Mouse (Mus musculus): ENCODE measurements around the gene P2rx3. TPM values are rescaled to one million over a fixed set of nuclear protein-coding genes. Genes with fewer than 3 reads are reported as not detected.

P2rx3 gene
- polyA plus RNA-seq, 1 experiment: 1.6 TPM

DNA sequence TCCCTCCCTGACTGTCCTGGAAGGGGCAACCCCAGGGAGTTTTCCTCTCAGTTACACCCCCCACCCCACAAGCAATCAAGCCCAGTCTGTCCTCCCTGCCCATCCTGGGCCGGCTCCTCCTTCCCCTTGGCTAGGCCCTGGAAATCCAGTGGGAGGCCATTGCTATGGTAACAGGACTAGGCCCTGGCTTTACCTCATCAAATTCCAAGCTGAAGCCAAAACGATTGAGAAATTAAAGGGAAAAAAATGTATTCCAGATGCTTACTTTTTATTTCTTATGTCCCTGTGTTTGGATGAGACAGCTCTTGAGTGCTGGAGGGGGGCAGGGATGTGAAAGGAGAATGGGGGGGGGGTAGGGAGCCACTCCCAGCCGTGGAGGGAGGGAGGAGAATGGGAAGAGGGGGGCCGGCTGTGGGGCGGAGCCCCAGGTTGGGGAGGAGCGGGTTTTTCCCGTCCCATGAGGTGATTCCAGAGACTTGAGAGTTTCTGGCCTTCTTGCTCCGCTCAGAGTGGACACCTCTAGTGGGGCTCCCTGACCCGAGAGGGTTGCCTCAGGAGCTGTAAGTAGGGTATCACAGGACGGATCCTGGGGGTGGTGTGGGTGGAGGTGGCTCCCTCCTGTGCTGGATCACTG lies 12.9 kb upstream of the P2rx3 start:
- Histone ChIP-seq H3K27me3 (ENCODE audit: control insufficient read depth, insufficient read depth, low read length) (no peaks in the 10 kb centered on the region), H3K4me3 (replicated peaks; ENCODE audit: insufficient read depth, low read depth, low read length) (no peak overlapping the region), H3K4me1 (ENCODE audit: control insufficient read depth, insufficient read depth, low read length) (peaks cover 6% of the 10 kb centered on the region; the same call in 1 of the 2 replicates), H3K27ac (ENCODE audit: insufficient read depth, low read length) (0 out of 2 replicates have a peak overlapping the region, but pooled peaks have one; percentile 1)
- WGBS: 16% methylated on average over 10 of the region's 10 CpGs
- DNase-seq: peak in 1 of 2 experiments; percentile 40
- no peak for TF ChIP-seq POLR2A (IDR thresholded peaks at IDR 0.05; ENCODE audit: borderline replicate concordance, insufficient read depth, low read length)
- TF ChIP-seq CTCF (IDR thresholded peaks at IDR 0.05; ENCODE audit: borderline replicate concordance, insufficient read depth, low read depth, low read length): no peak

DNA sequence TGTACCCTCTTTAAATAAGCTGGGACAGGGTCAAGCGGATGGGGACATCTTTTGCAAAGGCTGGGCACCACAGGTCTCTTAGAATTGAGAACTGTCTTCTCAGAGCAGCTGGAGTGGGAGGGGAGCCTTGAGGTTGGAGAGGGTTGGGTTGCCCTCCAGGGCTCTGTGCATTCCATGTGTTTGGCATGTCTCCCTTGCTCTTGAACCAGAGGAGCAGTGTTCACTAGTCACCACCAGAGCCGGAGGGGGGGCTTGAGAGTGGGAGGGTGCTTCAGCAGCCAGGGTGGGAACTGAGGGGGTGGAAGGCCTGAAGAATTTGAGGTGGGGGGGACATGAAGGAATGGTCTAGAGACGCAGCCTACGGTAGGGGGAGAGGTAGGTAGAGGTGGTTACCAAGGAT lies 12.0 kb upstream of the P2rx3 start:
- Histone ChIP-seq H3K27me3 (ENCODE audit: control insufficient read depth, insufficient read depth, low read length) (no peaks in the 10 kb centered on the region), H3K4me1 (ENCODE audit: control insufficient read depth, insufficient read depth, low read length) (peaks cover 6% of the 10 kb centered on the region; the same call in 1 of the 2 replicates), H3K4me3 (replicated peaks; ENCODE audit: insufficient read depth, low read depth, low read length) (no peak overlapping the region), H3K27ac (ENCODE audit: insufficient read depth, low read length) (no peak overlapping the region)
- DNase-seq: no peak
- TF ChIP-seq POLR2A (IDR thresholded peaks at IDR 0.05; ENCODE audit: borderline replicate concordance, insufficient read depth, low read length) (no peak), CTCF (IDR thresholded peaks at IDR 0.05; ENCODE audit: borderline replicate concordance, insufficient read depth, low read depth, low read length) (no peak)
- 57% methylated on average over 4 of the region's 4 CpGs for WGBS

DNA sequence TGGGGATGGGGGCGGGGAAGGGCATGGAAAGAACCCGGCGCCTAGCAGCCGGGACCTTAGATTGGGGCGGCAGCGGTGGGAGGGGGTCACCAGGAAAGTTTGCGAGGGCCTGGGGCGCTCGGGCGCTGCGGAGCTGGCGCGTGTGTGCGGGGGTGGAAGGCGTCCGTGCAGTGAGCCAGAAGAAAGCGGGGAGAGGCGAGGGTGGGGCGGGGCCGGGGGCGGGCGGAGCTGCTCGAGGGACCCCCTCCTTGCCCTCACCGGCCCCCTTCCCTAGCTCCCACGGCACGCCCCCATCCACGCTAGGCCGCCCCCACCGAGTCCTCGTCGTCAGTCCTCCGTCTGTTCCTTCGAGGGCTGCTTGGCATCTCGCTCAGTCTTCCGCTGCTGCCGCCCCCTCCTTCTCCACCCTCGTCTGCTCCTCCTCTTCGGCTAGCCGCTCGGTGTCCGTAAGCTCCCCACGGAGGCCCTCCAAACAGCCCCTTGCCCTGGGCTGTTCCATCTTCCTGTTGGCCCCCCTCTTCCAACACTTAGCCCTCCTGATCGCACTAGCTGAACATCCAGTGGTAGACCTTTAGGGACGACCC lies 11.0 kb upstream of the P2rx3 start:
- Histone ChIP-seq H3K27me3 (ENCODE audit: control insufficient read depth, insufficient read depth, low read length) (no peaks in the 10 kb centered on the region), H3K4me1 (ENCODE audit: control insufficient read depth, insufficient read depth, low read length) (peaks cover 6% of the 10 kb centered on the region; the same call in 1 of the 2 replicates), H3K27ac (ENCODE audit: insufficient read depth, low read length) (peak overlapping the region; percentile 18; the same call in 1 of the 2 replicates), H3K4me3 (replicated peaks; ENCODE audit: insufficient read depth, low read depth, low read length) (peak overlapping the region; percentile 60)
- 2% methylated on average over 32 of the region's 44 CpGs for WGBS
- peak; percentile 61 to 65 for DNase-seq
- TF ChIP-seq POLR2A (IDR thresholded peaks at IDR 0.05; ENCODE audit: borderline replicate concordance, insufficient read depth, low read length): no peak
- no peak for TF ChIP-seq CTCF (IDR thresholded peaks at IDR 0.05; ENCODE audit: borderline replicate concordance, insufficient read depth, low read depth, low read length)

DNA sequence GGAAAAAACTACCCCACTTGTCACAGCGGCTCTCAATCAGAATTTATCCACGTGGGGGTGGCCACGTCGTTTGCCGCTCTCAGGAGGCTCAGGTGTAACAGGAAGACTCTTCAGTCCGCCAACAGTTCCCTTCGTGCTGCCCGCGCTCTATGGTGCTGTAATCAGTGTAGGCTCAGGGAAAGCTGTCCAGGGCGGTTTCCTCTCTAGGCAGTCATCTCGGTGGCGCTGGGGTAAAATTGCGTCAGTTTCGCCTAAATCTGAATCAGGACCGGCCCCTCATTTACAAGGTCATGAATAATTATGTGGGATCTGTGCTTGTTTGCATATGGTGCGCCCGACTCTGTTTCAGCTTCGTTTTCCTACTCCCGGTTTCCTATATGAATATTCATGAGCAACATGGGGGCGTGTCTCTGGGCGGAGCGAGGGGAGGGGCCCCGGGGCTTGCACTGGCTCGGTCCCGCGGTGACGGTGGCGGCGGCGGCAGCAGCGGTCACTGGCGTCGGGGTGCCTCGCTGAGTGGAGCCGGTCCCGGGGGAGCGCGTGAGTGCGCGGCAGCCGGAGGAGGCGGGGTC lies 10.4 kb upstream of the P2rx3 start, which contains the start of gene Tnks1bp1:
Tnks1bp1 (plus strand) TSS at position 427 of the 572 bp plus-strand sequence.
- Histone ChIP-seq H3K4me3 (replicated peaks; ENCODE audit: insufficient read depth, low read depth, low read length) (peak within 1 kb of the TSS; percentile 60), H3K4me1 (ENCODE audit: control insufficient read depth, insufficient read depth, low read length) (peaks cover 6% of the 10 kb centered on the region; the same call in 1 of the 2 replicates), H3K27ac (ENCODE audit: insufficient read depth, low read length) (peak within 1 kb of the TSS; percentile 18; the same call in 1 of the 2 replicates), H3K27me3 (ENCODE audit: control insufficient read depth, insufficient read depth, low read length) (no peaks in the 10 kb centered on the region)
- under 1% methylated on average over 42 of the region's 42 CpGs for WGBS
- DNase-seq: peak; percentile 94 to 95
- TF ChIP-seq POLR2A (IDR thresholded peaks at IDR 0.05; ENCODE audit: borderline replicate concordance, insufficient read depth, low read length) (peak; percentile 37; the same call in 1 of the 2 replicates), CTCF (IDR thresholded peaks at IDR 0.05; ENCODE audit: borderline replicate concordance, insufficient read depth, low read depth, low read length) (no peak)

DNA sequence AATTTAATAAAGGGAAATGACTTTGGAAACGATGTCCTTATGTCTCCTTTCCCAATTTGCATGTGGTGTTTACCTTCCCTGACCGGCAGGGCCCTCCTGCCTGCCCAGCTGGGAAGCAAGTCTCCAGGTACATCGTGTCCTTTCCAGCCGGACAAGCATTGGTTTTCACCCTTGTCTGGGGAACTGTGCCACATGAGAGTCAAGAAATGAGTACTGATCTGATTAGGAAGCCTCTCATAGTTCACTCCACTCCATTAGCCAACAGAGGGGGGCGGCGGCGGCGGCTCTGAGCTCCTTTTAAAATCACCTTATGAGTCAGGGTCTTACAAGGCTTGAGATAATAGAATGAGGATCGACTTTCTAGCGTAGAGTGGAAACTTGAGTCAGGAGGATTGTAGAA lies 9.8 kb upstream of the P2rx3 start:
- DNase-seq: no peak
- 37% methylated on average over 10 of the region's 10 CpGs for WGBS
- H3K27ac ChIP-seq (ENCODE audit: insufficient read depth, low read length): no peak overlapping the region
- peaks cover 6% of the 10 kb centered on the region; the same call in 1 of the 2 replicates for H3K4me1 ChIP-seq (ENCODE audit: control insufficient read depth, insufficient read depth, low read length)
- peak overlapping the region; percentile 60 for H3K4me3 ChIP-seq (replicated peaks; ENCODE audit: insufficient read depth, low read depth, low read length)
- TF ChIP-seq POLR2A (IDR thresholded peaks at IDR 0.05; ENCODE audit: borderline replicate concordance, insufficient read depth, low read length) (no peak), CTCF (IDR thresholded peaks at IDR 0.05; ENCODE audit: borderline replicate concordance, insufficient read depth, low read depth, low read length) (no peak)
- H3K27me3 ChIP-seq (ENCODE audit: control insufficient read depth, insufficient read depth, low read length): no peaks in the 10 kb centered on the region

DNA sequence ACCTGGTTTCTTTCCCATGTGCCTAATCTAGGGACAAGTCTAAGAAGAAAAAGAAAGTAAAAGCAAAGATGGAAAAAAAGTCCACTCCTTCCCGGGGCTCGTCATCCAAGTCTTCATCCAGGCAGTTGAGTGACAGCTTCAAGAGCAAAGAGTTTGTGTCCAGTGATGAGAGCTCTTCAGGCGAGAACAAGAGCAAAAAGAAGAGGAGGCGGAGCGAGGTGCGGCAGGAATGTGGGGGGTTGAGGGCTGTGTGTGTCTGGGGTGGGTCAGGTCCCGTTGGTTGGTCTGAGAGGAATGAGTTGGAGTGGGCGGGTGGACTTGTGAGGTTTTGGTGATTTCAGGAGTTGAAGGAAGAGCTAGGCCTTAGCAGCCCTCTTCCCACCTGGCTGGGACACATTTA lies 9.0 kb upstream of the P2rx3 start:
- TF ChIP-seq CTCF (IDR thresholded peaks at IDR 0.05; ENCODE audit: borderline replicate concordance, insufficient read depth, low read depth, low read length) (no peak), POLR2A (IDR thresholded peaks at IDR 0.05; ENCODE audit: borderline replicate concordance, insufficient read depth, low read length) (no peak)
- 79% methylated on average over 8 of the region's 8 CpGs for WGBS

DNA sequence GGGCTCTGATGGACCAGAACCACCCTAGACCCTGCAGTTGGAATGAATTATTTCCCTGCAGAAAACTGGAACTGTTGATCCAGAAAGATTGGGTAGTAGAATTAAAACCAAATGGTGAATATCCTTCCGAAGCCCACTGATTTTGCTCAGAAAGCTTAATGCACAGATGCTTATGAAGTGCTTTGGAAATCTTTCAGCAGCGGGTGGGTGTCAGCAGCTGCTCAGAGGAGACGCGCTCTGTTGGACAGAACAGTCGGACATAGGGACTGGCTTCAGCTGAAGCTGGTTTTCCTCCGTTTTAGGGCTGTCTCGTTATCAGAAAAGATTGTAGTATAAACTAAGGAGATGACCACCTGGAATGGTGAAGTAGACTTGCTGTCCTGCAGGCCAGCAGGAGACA lies 6.4 kb upstream of the P2rx3 start:
- H3K4me1 ChIP-seq (ENCODE audit: control insufficient read depth, insufficient read depth, low read length): peaks cover 6% of the 10 kb centered on the region; the same call in 1 of the 2 replicates
- no peak overlapping the region for H3K4me3 ChIP-seq (replicated peaks; ENCODE audit: insufficient read depth, low read depth, low read length)
- no peak for DNase-seq
- no peak for TF ChIP-seq CTCF (IDR thresholded peaks at IDR 0.05; ENCODE audit: borderline replicate concordance, insufficient read depth, low read depth, low read length)
- no peak for TF ChIP-seq POLR2A (IDR thresholded peaks at IDR 0.05; ENCODE audit: borderline replicate concordance, insufficient read depth, low read length)
- 82% methylated on average over 7 of the region's 7 CpGs for WGBS
- H3K27me3 ChIP-seq (ENCODE audit: control insufficient read depth, insufficient read depth, low read length): no peaks in the 10 kb centered on the region
- H3K27ac ChIP-seq (ENCODE audit: insufficient read depth, low read length): no peak overlapping the region

More for the DNA sequence above, 9.0 kb upstream of the P2rx3 start:
- Histone ChIP-seq H3K4me1 (ENCODE audit: control insufficient read depth, insufficient read depth, low read length) (peaks cover 6% of the 10 kb centered on the region; the same call in 1 of the 2 replicates), H3K27ac (ENCODE audit: insufficient read depth, low read length) (no peak overlapping the region), H3K4me3 (replicated peaks; ENCODE audit: insufficient read depth, low read depth, low read length) (no peak overlapping the region), H3K27me3 (ENCODE audit: control insufficient read depth, insufficient read depth, low read length) (no peaks in the 10 kb centered on the region)
- no peak for DNase-seq

Data from cerebellum, adult 2 months (tissue).